Mouse (Mus musculus) urinary bladder, postnatal 4 days (tissue): ENCODE results near the gene Ppp1r12a.

ENCODE experiments used
- DNase-seq, 2 experiments: peaks; one replicate each; pipeline ENCODE4 v3.0.0; 2021 to 2022; ENCODE audit warnings: low spot score in 2 of 2

Gene Ppp1r12a

GRCm38 (mm10) chr10:108333642-108334041 is 171.6 kb downstream of the Ppp1r12a start:
- no peak for DNase-seq
